Mouse (Mus musculus) spleen, adult 2 months (tissue): Measurements from ENCODE around the gene Slc22a23. TPM values are rescaled to one million over a fixed set of nuclear protein-coding genes. Genes with fewer than 3 reads are reported as not detected.
A peak's percentile ranks its signal among the peaks of the same experiment; 100 is the strongest.

Source experiments
- DNase-seq, 2 experiments: peaks; one replicate each; pipeline versions ENCODE4 v3.0.0 to v3.0.0-alpha.2; 2012 to 2021; ENCODE audit warnings: low spot score in 2 of 2, low read depth in 1 of 2
- H3K27ac ChIP-seq: fragments of 200-500 bp; 2 replicates; pipeline ENCODE4 v1.5.1; 2012; ENCODE audit warnings: low read length, inconsistent platforms; ENCODE audit not compliant: insufficient read depth
- H3K27me3 ChIP-seq: fragments of 200-500 bp; 2 replicates; pipeline ENCODE4 v1.6.1; 2012; ENCODE audit warnings: mild to moderate bottlenecking, moderate library complexity, low read length, inconsistent platforms; ENCODE audit not compliant: control insufficient read depth, insufficient read depth
- H3K36me3 ChIP-seq: fragments of 200-500 bp; 2 replicates; pipeline ENCODE4 v1.6.1; 2012; ENCODE audit warnings: mild to moderate bottlenecking, low read length, inconsistent platforms; ENCODE audit not compliant: control insufficient read depth, insufficient read depth
- H3K4me1 ChIP-seq: fragments of 200-500 bp; 2 replicates; pipeline ENCODE4 v1.6.1; 2011; ENCODE audit warnings: inconsistent platforms; ENCODE audit not compliant: control insufficient read depth, insufficient read depth, insufficient read length
- H3K4me3 ChIP-seq: fragments of 200-500 bp; 2 replicates; pipeline ENCODE4 v1.5.1; 2011; ENCODE audit warnings: mild to moderate bottlenecking, inconsistent platforms; ENCODE audit not compliant: insufficient read depth, insufficient read length; ENCODE audit errors: extremely low read depth
- CTCF ChIP-seq: fragments of 200-500 bp; IDR thresholded peaks from 2 replicates; pipeline ENCODE4 v1.5.1; 2011; ENCODE audit warnings: mild to moderate bottlenecking, inconsistent platforms; ENCODE audit not compliant: insufficient read depth, insufficient read length, insufficient replicate concordance; ENCODE audit errors: extremely low read depth
- POLR2A ChIP-seq: fragments of 200-500 bp; IDR thresholded peaks from 2 replicates; pipeline ENCODE4 v1.6.1; 2011; ENCODE audit warnings: low read depth, low read length, inconsistent platforms
- WGBS: fragments of 180-500 bp; shearing (Covaris S2); methylation state at CpG from one replicate; pipeline ENCODE4 v1.1.7; 2018; 5-methylcytosine and 5-hydroxymethylcytosine counted together
- polyA plus RNA-seq: library from polyadenylated mRNA; depleted of rRNA; stranded (reverse); fragments of >200 nt; gene quantifications from 2 replicates; pipeline ENCODE4 v1.2.3, GENCODE M21; 2012

Gene Slc22a23
- polyA plus RNA-seq, 1 experiment = 10.0 TPM

DNA sequence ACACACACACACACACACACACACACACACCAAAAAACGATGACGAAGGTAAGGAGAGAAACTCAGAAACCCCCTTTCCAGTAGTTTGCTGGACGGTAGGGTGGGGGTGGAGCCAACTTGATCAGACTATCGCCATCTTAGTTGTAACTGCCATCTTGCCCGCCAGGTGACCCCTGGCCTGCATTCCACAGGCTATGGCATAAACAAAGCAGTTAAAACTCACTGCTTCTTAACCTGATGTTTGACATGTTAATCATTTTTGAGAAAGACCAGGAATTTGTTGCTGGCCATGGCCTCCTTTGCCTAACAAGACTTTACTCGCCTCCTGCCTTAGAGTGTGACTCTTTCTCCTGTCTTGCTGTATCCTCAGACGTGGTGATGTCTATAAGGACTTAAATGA is 192.3 kb downstream of the Slc22a23 start:
- Histone ChIP-seq H3K4me1 (no peaks in the 10 kb centered on the region; the same call in 1 of the 2 replicates), H3K4me3 (no peak overlapping the region), H3K27me3 (no peaks in the 10 kb centered on the region), H3K27ac (no peak overlapping the region), H3K36me3 (no peaks in the 10 kb centered on the region)
- 91% methylated on average over 7 of the region's 7 CpGs for WGBS
- TF ChIP-seq POLR2A = no peak
- no peak for TF ChIP-seq CTCF
- no peak for DNase-seq

- H3K36me3 ChIP-seq = no peaks in the 10 kb centered on the region
- TF ChIP-seq CTCF (no peak), POLR2A (no peak)
- DNase-seq = no peak
- H3K27ac ChIP-seq = no peak overlapping the region
- H3K4me1 ChIP-seq = no peaks in the 10 kb centered on the region; the same call in 1 of the 2 replicates
- no peaks in the 10 kb centered on the region for H3K27me3 ChIP-seq
- H3K4me3 ChIP-seq = no peak overlapping the region
- 88% methylated on average over 1 of the region's 1 CpGs for WGBS
Measured at GRCm38 (mm10) chr13:34151425-34151824, 193.6 kb downstream of the Slc22a23 start.

GRCm38 (mm10) chr13:34150271-34151027 is 194.5 kb downstream of the Slc22a23 start:
- Histone ChIP-seq H3K4me1 (no peaks in the 10 kb centered on the region; the same call in 1 of the 2 replicates), H3K27me3 (no peaks in the 10 kb centered on the region), H3K36me3 (no peaks in the 10 kb centered on the region), H3K27ac (no peak overlapping the region), H3K4me3 (no peak overlapping the region)
- no peak for DNase-seq
- TF ChIP-seq POLR2A (no peak), CTCF (no peak)
- 69% methylated on average over 19 of the region's 19 CpGs for WGBS

DNA sequence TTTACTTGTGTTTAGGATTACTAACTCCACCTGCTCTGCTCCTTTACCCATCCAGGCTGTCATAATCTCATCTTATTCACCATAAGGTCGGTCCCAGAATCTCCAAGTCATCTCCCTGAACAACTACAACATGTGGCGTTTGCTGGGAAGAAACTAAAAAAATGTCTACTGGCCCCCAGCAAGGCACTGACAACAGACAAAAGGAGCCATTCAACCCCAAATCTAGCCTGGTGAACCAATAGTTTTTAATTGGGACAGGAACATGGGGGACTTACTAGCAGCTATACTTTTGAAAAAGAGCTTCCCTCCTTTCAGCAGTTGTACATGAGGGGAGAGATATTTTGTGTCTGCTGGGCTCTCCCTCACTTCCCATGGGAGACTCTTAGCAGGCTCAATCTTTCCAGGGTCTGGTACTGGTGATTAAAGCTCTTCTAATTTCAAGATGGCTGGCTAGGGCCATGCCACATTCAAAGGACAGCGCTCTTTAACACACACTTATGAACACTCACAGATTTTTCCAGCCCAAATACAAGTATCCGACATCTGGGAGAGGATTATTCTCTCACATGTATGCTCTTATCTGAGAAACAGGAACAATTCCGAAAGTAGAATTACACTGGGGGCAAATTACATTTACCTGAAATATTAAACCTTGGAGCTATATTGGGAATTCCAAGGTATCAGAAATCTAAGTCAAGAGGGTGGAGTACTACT is 195.4 kb downstream of the Slc22a23 start:
- Histone ChIP-seq H3K4me1 (no peaks in the 10 kb centered on the region; the same call in 1 of the 2 replicates), H3K27me3 (no peaks in the 10 kb centered on the region), H3K36me3 (no peaks in the 10 kb centered on the region), H3K27ac (no peak overlapping the region), H3K4me3 (no peak overlapping the region)
- WGBS = 84% methylated on average over 5 of the region's 5 CpGs
- TF ChIP-seq CTCF (no peak), POLR2A (no peak)
- no peak for DNase-seq

DNA sequence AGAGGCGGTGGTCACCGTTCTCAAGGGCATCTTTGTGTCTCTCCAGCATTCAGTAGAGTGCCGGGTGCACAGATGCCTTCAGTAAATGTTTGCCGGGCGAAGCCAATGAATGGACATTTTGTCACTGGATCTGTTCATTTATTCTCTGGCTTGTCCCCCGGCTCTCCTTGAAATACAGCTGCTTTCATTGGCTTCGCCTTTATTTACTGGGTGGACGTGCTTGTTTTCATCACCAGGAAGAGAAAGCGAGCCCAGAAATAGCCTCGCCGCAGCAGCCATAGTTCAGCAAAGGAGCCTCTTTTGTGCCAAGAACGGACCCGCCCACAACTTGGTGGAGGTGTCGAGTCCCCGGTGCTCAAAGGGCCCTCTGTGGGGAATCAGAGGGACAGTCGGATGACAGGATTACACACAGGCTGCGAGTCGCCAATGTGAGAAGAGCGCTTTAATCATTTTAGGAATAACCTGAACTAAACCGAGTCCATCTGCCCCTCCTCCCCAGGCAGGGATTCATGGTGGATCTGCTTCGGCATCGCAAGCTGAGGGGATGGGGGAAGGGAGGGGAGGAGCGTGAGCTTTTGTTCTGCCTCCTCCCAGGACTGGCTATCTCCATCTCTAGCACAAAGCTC is 196.1 kb downstream of the Slc22a23 start:
- Histone ChIP-seq H3K27me3 (no peaks in the 10 kb centered on the region), H3K27ac (no peak overlapping the region), H3K36me3 (no peaks in the 10 kb centered on the region), H3K4me1 (no peaks in the 10 kb centered on the region; the same call in 1 of the 2 replicates), H3K4me3 (peak overlapping the region; percentile 38; the same call in 1 of the 2 replicates)
- 10% methylated on average over 23 of the region's 23 CpGs for WGBS
- TF ChIP-seq POLR2A = no peak
- no peak for TF ChIP-seq CTCF
- DNase-seq = no peak

DNA sequence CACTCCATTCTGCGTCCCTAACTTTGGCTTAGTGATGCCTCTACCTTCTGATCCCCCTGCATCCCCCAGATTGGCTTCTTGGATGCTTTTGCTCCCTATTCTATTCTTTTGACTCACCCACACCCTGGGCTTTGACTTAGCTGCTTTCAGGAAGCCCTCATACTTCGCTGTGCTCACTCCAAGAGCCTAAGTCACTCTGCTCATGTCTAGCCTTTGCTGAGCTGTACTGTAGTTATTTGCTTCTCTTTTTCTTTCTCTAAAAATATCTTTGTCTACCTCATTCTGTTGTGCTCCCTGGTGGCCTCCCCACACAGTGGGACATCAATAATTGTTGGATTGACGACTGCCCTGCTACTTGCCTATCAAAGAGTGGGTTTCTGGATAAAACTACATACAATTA is 196.8 kb downstream of the Slc22a23 start:
- Histone ChIP-seq H3K4me1 (no peaks in the 10 kb centered on the region; the same call in 1 of the 2 replicates), H3K4me3 (no peak overlapping the region), H3K36me3 (no peaks in the 10 kb centered on the region), H3K27ac (no peak overlapping the region), H3K27me3 (no peaks in the 10 kb centered on the region)
- no peak for TF ChIP-seq CTCF
- no peak for TF ChIP-seq POLR2A
- 68% methylated on average over 3 of the region's 3 CpGs for WGBS
- DNase-seq = no peak
